Mouse (Mus musculus) G1E-ER4 (cell line): ENCODE data around the gene Gria2. TPM values are rescaled to one million over a fixed set of nuclear protein-coding genes. Genes with fewer than 3 reads are reported as not detected.

Experiments used
- GATA1 ChIP-seq: IDR thresholded peaks from one replicate; pipeline ENCODE4 v1.8.0; 2012; ENCODE audit warnings: low read length, inconsistent platforms
- polyA plus RNA-seq: library from polyadenylated mRNA; stranded (reverse); fragments of >175 nt; gene quantifications from 2 replicates; pipeline ENCODE4 v1.2.3, GENCODE M21; 2012

Gene Gria2
- polyA plus RNA-seq, 1 experiment, result not detected

DNA sequence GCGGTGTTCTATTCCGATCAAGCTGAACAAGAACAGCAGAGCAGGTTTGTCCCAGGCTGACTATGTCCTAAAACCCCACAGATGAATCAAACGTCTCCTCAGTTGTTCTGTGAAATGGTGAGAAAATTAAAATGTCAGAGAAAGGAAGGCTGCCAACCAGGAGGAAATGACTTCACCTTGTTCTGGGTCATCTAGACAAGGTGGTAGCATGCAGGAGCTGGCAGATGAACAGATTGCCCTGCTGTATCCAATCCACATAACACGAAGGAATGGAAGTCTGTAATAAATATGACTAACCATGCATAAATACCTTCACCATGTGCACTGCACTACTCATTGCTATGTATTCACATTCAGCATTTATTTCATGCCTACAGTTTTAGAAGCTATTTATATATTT lies 105.1 kb downstream of the Gria2 start:
- TF ChIP-seq GATA1, result no peak

DNA sequence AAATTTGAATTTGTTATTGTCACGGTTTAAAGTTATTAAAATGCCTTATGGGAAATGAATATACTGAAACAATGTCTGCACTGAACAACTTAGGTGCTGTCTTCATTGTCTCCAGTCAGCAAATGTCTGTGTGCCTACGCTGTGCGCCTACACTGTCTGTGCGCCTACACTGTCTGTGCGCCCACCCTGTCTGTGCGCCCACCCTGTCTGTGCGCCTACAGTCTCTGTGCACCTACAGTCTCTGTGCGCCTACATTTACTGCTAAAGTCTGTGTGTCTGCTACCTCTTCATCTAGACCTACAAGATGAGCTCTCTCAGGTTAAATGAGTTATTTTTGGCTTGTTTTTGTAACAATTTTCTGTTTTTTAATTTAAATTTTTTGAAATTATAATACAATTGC lies 107.7 kb downstream of the Gria2 start:
- no peak for TF ChIP-seq GATA1

DNA sequence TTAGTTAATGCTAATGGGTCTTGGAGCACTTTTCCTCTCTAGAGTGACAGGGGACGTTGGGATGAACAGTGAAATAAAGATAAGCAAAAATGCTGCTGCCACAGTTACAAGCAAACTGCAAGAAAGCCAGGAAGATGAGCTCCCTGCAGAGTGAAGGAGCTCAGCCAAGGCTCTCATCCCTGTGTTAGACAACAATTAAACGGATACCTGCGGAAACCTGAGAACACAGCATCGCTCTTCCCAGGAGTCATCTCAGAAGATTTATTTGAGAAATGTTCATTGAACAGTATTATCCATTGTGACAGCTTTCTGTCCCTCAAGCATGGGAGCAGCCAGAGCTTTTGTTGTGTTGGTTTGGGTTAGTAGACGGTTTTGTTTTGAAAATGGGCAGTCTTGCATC lies 137.5 kb downstream of the Gria2 start:
- TF ChIP-seq GATA1, result no peak

DNA sequence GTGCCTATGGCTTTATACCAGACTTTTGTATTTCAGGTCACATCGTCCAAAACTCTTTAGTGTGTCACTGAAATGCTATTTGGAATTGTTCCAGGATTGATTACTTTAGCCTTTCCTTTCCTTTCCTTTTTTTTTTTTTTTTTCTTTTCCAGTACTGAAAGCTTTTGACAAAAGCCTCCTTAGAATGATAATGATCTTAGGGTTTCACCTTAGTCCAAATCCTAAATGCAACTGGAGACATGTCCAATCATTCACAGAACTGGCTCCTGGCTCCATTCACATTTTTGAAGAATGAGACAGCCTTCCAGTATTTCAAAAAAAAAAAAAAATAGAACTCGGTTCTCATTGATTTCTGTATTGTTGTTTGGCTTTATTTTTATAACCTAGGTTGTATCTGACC lies 139.3 kb downstream of the Gria2 start:
- no peak for TF ChIP-seq GATA1

DNA sequence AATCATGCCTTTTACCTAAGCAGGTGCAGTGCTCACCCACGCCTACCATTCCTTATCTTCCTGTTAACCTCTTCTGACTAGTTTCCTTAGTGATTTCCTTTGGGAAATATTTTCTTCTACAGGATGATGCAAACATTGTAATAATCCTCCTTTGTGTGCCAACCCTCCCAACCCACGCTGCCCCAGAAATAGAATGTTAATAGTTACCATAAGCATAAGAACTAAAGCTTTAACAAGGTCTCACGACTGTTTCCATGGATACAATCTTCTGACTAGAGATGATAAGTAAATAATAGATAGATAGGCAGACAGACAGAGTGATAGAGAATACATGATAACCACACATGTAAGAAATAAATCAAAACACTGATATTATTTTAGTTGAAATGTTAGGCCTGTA lies 140.8 kb downstream of the Gria2 start:
- TF ChIP-seq GATA1, result no peak

DNA sequence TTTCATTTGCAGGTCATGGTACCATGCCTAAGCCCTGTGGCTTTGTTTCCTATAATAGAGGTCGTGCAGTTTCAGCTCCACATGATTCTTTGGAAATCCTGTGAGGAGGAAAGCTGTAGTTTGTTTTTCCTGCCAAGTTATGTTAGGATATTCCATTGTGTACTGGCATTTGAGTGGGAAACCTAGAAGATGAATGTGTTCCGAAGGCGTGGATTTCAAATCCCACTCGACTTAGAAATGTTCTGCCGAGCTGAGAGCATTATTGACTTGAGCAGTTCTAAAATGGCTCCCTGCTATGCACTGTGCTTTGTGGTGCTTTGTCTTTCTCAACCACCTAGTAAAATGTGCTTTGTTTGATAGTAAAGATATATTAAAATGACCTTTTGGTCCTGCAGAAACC lies 150.4 kb downstream of the Gria2 start:
- TF ChIP-seq GATA1, result no peak

Other genes starting within 250 kb of the Gria2 start
- gene Glrb, start 110.8 kb upstream of the Gria2 start, polyA plus RNA-seq, result not detected in 2 replicates
- gene Pdgfc, start 233.6 kb upstream of the Gria2 start, polyA plus RNA-seq, result not detected in 2 replicates